Mouse (Mus musculus): ENCODE data around the gene Dnajc12. TPM values are rescaled to one million over a fixed set of nuclear protein-coding genes. Genes with fewer than 3 reads are reported as not detected.
"Not testable (repeated sequence)": the region's sequence is repeated elsewhere in the genome, so short reads cannot be mapped to it uniquely, and the experiment has no call there.

The Dnajc12 gene
- total RNA-seq, 2 experiments from 2014 or later: 7.8 to 8.7 TPM

DNA sequence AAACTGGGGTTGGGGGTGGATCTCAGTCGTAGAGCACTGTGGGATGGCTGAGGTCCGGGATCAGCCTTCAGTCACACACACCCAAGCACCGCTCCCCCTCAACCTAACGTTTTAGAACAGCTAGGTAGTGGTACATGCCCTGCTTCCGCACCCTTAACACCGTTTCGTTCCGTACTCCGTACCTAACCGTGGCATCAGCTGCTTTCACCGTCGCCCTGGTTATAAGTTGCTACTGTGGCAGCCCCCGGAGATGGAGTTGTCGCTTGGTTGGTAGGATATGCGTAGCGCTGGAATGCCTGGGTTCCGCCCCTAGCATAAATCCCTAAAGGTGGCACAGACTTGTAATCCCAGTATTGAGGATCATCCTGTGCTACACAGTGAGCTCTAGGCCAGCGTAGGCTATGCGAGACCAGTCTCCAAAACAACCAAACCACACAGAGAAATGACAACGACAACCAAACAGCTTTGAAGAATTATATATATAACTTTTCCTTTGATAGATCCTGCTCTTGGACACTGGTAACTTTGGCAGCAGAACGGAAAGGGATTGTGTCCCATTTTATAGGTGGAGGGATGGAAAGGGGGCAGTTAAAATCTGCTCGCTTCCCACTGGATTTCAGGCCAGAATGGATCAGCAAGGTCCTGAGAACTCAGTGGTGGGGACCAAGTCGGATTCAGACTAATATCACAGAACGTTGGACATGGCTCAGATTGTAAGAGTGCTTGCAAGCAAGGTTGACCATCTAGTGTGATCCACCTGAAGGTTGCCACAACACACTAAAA lies 554 bp upstream of the Dnajc12 start, which contains the start of gene Sirt1:
Gene Sirt1 (minus strand): TSS at position 207 of the 783 bp plus-strand sequence.
- intact Hi-C loops (cut with DNase I): loop anchor here (2.0 to 5.0 kb wide), 2 partner anchors 43 to 139 kb away; partner anchors contain the start of gene Herc4
- peak; percentile 5 to 15 for DNase-seq

DNA sequence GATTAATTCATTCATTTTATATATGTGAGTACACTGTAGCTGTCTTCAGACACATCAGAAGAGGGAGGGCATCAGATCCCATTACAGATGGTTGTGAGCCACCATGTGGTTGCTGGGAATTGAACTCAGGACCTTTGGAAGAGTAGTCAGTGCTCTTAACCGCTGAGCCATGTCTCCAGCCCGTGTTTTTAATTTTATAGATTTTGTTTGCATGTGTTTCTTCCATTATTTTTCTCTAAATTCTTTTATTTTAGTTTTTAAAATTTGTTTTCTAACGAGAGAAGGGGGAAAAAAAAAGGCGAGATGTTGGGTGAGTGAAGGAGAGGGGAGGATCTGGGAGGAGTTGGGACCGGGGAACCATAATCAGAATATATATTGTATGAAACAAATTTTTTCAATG lies 3.7 kb downstream of the Dnajc12 start:
- DNase-seq; intact Hi-C loops (cut with DNase I): not testable (repeated sequence)

DNA sequence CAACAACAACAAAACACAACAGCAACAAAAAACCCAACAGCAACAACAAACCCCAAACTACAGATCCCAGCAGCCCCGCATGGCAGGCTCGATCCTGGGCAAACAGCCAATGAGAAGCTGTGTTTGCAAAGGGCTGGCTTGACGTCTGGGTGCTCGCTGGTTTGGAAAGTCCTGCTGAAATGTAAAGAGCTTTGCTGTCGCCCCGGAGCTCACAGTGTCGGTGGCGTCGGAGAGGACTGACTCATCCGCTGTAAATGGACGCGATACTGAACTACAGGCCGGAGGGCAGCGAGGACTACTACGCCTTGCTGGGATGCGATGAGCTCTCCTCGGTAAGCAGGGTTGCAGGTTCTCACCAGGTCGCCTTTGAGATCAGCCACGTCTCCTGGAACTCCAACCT lies 4.2 kb downstream of the Dnajc12 start:
- intact Hi-C loops (cut with DNase I): no loop called here
- peak; percentile 85 to 87 for DNase-seq

DNA sequence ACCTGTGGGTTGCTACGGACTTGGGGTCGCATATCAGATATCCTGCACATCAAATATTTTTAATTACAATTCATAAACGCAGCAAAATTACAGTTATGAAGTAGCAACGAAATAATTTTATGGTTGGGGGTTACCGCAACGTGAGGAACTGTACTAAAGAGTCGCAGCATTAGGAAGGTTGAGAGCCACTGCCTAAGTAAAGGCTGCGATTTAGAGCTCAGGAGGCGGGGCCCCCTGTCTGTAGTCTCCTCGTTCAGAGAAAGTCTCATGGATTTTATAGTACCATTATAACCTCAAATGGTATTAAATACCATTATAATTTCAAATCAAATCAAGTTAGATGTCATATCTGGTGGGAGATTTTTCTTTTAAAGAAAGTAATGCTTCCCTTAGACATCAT lies 4.7 kb downstream of the Dnajc12 start:
- intact Hi-C loops (cut with DNase I): no loop called here
- DNase-seq: no peak

DNA sequence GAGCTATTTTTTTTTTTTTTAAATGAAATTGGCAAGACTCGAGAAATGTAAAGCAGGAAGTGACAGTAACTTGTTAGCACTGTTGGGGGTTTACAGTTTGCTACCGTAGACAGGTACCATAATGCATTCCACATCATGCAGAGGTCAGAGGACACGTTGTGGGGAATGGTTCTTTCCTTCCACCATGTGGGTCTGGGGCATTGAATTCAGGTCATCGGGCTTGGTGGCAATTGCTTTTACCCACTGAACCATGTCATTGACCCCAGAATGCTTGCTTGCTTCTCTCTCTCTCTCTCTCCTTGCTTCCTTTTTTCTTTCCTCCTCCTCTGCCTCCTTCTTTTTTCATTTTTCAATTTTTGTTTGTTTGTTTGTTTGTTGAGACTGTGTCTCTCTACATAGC lies 6.7 kb downstream of the Dnajc12 start:
- intact Hi-C loops (cut with DNase I): no loop called here

DNA sequence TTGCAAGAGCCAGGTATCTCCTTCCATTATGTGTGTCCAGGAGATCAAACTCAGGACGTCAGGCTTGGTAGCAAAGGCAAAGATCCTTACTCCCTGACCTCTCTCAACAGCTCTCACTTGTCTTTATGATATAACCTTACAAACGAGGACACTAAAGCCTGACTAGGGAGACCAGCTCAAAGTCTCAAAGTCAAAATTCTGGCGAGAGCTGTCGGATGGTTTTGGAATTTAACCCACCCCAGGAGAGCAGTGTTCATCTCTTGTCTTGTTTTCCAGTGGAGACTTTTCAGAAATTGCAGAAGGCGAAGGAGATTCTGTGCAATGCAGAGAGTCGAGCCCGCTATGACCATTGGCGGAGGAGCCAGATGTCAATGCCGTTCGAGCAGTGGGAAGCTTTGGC lies 14.7 kb downstream of the Dnajc12 start:
- intact Hi-C loops (cut with DNase I): no loop called here
- no peak for DNase-seq

More for the DNA sequence above, 6.7 kb downstream of the Dnajc12 start:
- DNase-seq: no peak

DNA sequence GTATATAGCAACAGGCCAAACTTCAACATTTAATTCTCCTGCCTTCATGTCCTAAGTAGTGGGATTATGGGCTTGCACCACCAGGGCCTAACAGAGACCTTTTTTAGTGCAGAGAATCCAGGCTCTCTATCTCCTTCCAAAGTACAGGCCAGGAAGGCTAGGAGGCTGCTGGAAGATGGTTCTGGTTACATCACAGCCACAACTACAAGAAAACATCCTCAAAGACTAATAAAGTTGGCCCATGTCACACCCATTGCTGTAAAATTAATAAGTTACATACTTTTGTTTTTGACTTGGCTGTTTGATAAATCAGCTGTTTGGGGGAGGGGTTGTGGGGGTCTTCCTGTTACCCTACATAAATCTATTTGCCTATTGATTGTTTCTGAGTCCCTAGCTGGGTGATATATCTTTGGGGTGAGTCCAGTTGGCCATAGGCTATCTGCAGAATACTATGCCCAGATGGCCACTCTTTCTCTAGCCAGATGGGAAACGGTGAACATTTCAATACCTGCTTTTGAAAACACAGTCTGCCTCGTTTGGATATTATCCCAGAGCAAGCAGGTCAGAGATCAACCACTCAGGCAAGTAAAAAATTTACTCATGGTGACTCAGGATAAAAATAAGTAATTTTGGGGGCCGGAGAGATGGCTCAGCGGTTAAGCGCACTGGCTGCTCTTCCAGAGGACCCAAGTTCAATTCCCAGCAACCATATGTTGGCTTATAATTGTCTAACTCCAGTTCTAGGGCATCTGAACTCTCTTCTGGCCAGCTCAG lies 20.7 kb downstream of the Dnajc12 start:
- DNase-seq: no peak
- intact Hi-C loops (cut with DNase I): no loop called here

DNA sequence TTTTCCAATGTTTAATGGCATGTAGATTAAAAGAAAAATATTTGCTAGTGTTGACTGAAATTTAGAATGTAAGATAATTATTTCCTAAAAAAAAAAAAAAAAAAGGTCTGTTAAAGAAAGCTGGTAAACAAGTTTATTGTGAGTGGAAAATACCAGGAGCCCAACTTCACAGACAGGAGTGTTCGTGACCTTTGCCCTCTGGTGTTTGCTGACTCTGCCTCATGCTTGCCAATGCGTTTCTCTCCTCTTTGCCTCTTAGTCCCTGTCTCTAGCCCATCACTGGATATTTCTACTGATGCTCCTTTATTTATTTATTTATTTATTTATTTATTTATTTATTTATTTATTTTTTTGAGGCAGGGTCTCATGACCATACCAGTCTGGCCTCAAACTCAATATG lies 21.4 kb downstream of the Dnajc12 start:
- DNase-seq: no peak
- intact Hi-C loops (cut with DNase I): no loop called here

DNA sequence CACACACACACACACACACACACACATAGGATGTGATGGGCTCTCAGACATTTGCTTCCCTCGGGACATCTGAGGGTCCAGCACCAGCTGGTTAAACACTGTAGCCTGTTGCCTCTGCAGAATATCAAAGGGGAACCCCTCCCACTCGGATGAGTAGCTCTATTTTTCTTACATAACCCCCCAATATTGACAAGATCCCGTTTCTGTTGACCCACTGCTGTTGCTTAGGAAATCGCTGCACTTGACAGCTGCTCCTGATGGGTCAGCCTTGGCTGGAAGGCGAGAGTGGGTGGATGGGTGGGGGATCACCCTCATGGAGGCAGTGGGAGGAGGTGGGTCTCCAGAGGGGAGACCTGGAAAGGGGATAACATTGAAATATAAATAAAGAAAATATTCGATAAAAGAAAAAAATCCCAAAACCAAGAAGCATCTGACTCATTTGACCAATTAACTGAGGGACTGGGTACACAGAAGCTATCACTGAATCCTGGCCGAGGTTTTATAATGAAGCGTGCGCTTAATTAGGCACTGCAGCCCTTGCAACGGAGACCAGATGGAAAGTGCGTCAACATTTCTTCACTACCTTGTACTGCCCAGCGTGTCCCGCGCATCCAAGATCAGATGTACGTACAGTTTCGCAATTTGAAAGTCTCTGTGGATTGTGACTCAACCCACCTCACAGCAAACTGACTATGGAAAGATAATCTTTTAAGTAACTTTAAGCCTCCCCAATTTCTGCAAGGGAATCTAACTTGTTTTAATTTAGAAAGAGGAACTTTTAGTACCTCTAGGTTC lies 28.1 kb downstream of the Dnajc12 start:
- DNase-seq: no peak
- intact Hi-C loops (cut with DNase I): no loop called here

DNA sequence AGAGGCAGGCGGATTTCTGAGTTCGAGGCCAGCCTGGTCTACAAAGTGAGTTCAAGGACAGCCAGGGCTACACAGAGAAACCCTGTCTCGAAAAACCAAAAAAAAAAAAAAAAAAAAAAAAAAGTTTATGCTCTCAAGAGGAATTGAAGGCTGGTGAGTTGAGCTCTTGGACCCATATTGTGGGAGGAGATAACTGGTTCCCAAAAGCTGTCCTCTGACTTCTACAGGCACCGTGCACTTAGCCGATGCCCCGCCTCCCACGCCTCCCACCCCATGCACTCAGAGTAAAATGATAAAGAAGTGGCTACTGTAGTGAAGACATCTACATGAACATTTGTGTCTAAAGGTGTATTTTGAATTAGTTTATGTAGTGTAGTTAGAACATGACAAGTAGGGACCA lies 29.4 kb downstream of the Dnajc12 start:
- intact Hi-C loops (cut with DNase I): not testable (repeated sequence)

DNA sequence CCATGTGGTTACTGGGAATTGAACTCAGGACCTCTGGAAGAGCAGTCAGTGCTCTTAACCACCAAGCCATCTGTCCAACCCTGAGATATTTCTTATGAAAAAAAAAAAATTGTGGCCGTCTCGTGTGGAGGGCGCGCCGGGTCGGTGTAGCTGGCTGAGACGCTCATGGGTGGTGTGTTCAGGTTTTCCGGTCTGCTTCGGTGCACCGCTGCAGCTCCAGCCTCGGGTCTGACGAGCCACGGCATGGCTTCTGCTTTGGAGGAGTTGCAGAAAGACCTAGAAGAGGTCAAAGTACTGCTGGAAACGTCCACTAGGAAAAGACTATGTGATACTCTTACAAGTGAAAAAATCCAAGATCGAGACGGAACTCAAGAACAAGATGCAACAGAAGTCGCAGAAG lies 30.5 kb downstream of the Dnajc12 start:
- no peak for DNase-seq
- intact Hi-C loops (cut with DNase I): no loop called here

More for the DNA sequence above, 29.4 kb downstream of the Dnajc12 start:
- DNase-seq: not testable (repeated sequence)

DNA sequence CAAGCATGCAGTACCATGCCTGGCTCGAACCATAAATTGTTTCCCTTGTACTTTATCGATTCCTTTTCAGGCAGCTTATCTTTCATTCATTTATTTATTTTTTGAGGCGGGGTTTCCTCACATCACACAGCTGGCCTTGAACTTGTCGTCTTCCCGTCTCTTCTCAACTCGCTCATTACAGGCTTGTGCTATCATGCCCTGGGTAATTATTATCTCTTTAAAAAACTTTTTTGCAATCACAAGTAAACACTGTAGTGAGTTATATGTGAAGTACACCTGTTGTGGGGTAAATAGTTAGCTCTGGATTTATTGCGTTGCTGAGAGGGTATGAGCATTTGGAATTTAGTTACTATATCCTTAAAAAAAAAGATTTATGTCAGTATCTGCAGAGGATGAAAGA lies 33.0 kb downstream of the Dnajc12 start:
- intact Hi-C loops (cut with DNase I): no loop called here
- no peak for DNase-seq

DNA sequence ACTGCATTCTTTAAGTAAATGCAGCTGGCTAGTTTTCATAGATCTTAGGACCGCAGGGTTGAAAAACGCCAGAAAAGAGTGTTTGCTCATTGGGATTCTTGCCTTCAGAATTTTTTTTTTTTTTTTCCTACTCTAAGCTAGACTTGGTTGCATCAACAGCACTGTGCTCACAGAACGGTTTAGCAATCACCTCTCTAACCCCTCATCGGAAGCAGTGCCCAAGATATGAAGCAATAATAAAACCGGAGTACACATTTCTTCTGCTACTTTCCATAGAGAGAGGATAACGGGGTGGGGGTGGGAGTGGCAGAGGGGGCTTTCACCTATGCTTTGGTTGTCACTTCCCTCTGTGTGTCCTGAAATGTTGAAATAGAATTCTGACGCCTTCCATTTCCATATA lies 33.6 kb downstream of the Dnajc12 start:
- intact Hi-C loops (cut with DNase I): no loop called here
- no peak for DNase-seq

DNA sequence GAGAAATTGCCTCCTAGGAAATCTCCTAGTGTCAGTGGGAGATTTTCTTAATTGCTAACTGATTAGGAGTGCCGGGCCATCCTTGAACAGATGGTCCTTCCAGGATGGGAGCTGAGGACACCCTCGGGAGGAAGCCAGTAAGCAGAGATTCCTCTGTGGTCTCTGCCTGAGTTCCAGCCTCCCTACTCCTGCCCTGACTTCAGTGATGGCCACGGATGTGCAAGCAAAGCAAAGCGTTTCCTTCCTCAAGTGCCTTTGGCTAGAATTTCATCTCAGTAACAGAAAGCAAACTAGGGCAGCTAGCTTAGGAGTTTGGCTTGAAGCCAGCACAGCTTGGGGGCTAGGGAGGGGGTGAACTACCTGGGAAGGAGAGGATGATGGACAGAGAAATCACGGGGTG lies 34.8 kb downstream of the Dnajc12 start:
- intact Hi-C loops (cut with DNase I): no loop called here
- no peak for DNase-seq

DNA sequence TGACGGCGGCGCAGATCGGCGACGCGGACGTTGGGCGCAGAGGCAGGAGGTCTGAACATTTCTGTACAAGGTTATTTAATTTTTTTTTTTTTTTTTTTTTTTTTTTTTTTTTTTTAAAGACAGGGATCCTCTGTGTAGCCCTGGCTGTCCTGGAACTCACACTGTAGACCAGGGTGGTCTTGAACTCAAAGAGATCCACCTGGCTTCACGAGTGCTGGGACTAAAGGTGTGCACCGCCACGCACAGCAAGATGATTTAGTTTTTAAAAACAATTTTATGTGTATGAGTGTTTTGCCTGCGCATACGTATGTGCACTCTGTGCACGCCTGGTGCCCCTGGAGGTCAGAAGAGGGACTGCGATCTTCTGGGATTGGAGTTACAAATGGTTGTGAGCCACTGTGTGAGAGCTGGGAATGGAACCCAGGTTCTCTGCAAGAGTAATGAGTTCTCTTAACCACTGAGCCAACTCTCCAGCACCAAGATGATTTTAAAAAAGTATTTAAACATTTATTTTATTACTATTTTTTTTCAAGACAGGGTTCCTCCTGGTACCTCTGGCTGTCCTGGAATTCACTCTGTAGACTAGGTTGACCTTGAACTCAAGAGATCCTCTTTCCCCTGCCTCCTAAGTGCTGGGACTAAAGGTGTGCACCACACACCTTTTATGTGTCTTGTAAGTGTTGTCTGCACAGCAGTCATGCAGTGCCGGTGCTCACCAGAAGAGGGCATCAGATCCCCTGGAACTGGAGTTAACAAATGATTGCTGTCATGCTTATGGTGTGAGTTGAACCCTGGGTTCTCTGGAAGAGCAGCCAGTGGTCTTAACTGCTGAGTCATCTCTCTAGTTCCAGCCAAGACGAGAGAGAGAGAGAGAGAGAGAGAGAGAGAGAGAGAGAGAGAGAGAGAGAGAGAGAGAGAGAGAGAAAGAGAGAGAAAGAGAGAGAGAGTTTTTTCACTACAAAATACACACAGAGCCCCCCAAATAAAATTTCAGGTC lies 39.8 kb downstream of the Dnajc12 start, which contains the start of gene Gm7075:
Gene Gm7075 (minus strand): TSS at position 51 of the 997 bp plus-strand sequence.
- peak; percentile 32 to 63 for DNase-seq
- intact Hi-C loops (cut with DNase I): loop anchor here (5.0 to 10.0 kb wide), 2 partner anchors 123 to 160 kb away; no protein-coding TSS in a partner anchor

DNA sequence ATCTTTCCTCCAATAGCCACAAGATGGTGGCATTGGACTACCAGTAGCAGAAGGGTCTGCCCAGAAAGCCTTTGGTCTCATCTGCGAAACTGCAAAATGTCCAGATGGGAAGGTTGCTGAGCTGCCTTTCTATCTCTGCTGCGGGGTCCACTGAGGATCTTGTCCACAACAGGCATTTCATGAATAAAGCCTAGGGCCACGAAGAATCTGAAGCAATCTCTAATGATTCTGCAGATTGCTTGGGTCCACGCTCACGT lies 40.4 kb downstream of the Dnajc12 start:
- peak; percentile 8 to 35 for DNase-seq
- intact Hi-C loops (cut with DNase I): loop anchor here (5.0 to 10.0 kb wide), 2 partner anchors 122 to 160 kb away; no protein-coding TSS in a partner anchor

DNA sequence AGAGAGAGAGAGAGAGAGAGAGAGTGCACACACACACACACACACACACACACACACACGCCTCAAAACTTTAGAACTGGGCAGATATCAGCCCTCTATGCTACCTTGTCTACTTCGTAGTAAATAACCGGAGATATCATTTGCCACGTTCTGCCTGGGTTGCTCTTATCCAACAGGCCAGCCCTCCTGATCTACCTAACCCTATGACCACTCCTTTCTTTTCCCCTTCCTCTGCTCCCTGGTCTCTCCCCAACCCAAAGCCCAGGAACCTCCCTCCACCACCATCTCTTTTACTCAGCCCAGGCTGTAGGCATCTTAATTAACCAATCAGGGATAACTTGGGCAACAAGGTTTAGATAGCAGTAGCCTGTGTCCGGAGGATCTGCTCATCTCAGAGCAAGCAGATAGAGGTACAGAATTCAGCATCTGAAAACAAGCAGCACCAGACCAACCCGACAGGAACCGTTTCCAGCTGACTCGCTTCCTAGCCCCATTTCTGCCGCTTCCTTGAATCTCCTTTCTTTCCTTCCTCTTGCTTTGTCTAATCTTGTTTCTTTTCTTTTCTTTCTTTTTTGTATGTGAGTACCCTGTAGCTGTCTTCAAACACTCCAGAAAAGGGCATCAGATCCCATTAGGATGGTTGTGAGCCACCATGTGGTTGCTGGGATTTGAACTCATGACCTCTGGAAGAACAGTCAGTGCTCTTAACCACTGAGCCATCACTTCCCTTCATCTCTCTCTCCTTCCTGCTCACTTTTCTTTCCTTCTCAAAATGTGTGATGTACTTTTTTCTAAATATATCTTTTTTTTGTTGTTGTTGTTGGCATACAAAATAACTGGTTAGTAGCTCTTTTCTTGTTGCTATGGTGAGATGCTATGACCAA lies 41.6 kb downstream of the Dnajc12 start:
- intact Hi-C loops (cut with DNase I): loop anchor here (5.0 to 10.0 kb wide), 2 partner anchors 121 to 158 kb away; no protein-coding TSS in a partner anchor
- no peak for DNase-seq

DNA sequence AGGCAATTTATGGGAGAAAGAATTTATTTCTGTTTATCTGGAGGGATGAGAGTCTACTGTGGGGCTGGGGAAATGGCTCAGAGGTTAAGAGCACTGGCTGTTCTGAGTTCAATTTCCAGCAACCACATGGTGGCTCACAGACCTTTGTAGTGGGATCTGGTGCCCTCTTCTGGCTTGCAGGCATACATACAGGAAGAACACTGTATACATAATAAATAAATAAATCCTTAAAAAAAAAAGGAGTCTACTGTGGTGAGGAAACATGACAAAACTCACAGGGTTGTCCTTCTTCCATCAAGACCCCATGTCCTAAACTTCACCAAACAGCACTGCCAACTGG lies 42.2 kb downstream of the Dnajc12 start:
- intact Hi-C loops (cut with DNase I): loop anchor here (5.0 to 10.0 kb wide), 2 partner anchors 120 to 158 kb away; no protein-coding TSS in a partner anchor

DNA sequence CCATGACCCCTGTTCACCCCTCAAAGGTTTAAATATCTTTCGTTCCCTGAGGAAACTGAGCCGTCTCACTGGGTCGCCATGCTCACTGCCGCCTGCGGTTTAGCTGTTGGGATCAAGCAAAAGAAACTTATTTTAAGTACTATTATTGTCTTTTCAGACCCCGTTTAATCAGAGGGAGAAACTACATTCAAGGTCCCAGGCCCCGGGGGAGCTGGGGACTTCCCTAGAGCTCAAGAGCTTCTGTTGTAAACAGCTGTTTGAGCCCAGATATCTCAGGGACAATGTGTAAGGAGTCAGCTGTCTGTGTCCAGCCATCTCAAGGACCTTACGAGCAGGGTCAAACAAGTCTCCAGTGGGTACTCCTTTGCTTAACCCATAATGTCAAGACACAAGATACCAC lies 44.9 kb downstream of the Dnajc12 start:
- peak in 1 of 2 experiments; percentile 13 for DNase-seq
- intact Hi-C loops (cut with DNase I): loop anchor here (10.0 kb wide), 1 partner anchor 118 kb away; no protein-coding TSS in a partner anchor

More for the DNA sequence above, 42.2 kb downstream of the Dnajc12 start:
- peak; percentile 42 to 58 for DNase-seq

All from heart, postnatal 10 days (tissue).